Mouse (Mus musculus) testis, adult 2 months (tissue): ENCODE results near the gene Hrct1. TPM values are rescaled to one million over a fixed set of nuclear protein-coding genes. Genes with fewer than 3 reads are reported as not detected.

Source experiments
- H3K27ac ChIP-seq: fragments of 200-500 bp; 2 replicates; pipeline ENCODE4 v1.5.1; 2012; ENCODE audit warnings: low read depth, low read length; ENCODE audit not compliant: control insufficient read depth, insufficient read depth
- H3K27me3 ChIP-seq: fragments of 200-500 bp; 2 replicates; pipeline ENCODE4 v1.6.1; 2012; ENCODE audit warnings: mild to moderate bottlenecking, low read length, moderate library complexity; ENCODE audit not compliant: control insufficient read depth, insufficient read depth
- H3K36me3 ChIP-seq: fragments of 200-500 bp; 2 replicates; pipeline ENCODE4 v1.6.1; 2012; ENCODE audit warnings: mild to moderate bottlenecking, low read length; ENCODE audit not compliant: control insufficient read depth, insufficient read depth
- H3K4me1 ChIP-seq: fragments of 200-500 bp; 2 replicates; pipeline ENCODE4 v1.6.1; 2012; ENCODE audit warnings: low read length; ENCODE audit not compliant: control insufficient read depth, insufficient read depth
- H3K4me3 ChIP-seq: fragments of 200-500 bp; 2 replicates; pipeline ENCODE4 v1.5.1; 2012; ENCODE audit warnings: low read depth, mild to moderate bottlenecking, low read length, moderate library complexity, mixed read lengths; ENCODE audit not compliant: control insufficient read depth
- CTCF ChIP-seq: fragments of 200-500 bp; IDR thresholded peaks from 2 replicates; pipeline ENCODE4 v1.5.1; 2012; ENCODE audit warnings: low read depth, mild to moderate bottlenecking, inconsistent platforms, low read length, moderate library complexity; ENCODE audit not compliant: control insufficient read depth, insufficient read depth, insufficient replicate concordance
- POLR2A ChIP-seq: fragments of 200-500 bp; IDR thresholded peaks from 2 replicates; pipeline ENCODE4 v1.6.1; 2012; ENCODE audit warnings: low read depth, mild to moderate bottlenecking, inconsistent platforms, low read length, moderate library complexity; ENCODE audit not compliant: control insufficient read depth
- polyA plus RNA-seq: library from polyadenylated mRNA; depleted of rRNA; stranded (reverse); fragments of >200 nt; gene quantifications from 2 replicates; pipeline ENCODE4 v1.2.3, GENCODE M21; 2012; rRNA removed

Gene Hrct1
- 0.62 and 0.73 TPM in 2 replicates for polyA plus RNA-seq

GRCm38 (mm10) chr4:43726995-43727394 lies at the start of gene Hrct1:
Hrct1 (plus strand) TSS chr4:43727188.
- peak within 1 kb of the TSS; percentile 84 for H3K27ac ChIP-seq
- H3K36me3 ChIP-seq = no peaks in the 10 kb centered on the region
- peaks cover 23% of the 10 kb centered on the region for H3K4me1 ChIP-seq
- no peaks in the 10 kb centered on the region for H3K27me3 ChIP-seq
- no peak within 1 kb of the TSS for H3K4me3 ChIP-seq
- no peak for TF ChIP-seq POLR2A
- no peak for TF ChIP-seq CTCF

DNA sequence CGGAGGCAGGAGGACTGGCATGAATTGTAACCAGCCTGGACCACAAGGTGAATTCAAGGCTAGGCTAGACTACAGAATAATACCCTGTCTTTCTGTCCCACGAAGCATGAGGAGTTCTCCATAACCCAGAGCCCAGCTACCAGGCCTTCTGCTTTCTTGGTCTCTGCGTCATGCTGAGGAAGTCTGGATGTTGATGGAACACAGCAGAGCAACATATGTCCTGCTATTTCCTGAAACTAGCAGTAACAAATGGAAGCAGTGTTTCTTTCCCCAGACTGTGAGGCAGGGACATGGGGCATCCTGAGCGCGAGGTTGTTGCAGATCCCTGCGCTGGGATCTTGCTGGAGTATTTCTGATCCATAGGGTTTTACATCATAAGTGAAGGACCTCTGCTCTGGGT lies 48.4 kb upstream of the Hrct1 start:
- no peaks in the 10 kb centered on the region for H3K27me3 ChIP-seq
- no peak overlapping the region for H3K27ac ChIP-seq
- TF ChIP-seq POLR2A (no peak), CTCF (no peak)
- no peaks in the 10 kb centered on the region; the same call in none of the 2 replicates for H3K36me3 ChIP-seq
- no peak overlapping the region for H3K4me3 ChIP-seq
- H3K4me1 ChIP-seq = no peaks in the 10 kb centered on the region

DNA sequence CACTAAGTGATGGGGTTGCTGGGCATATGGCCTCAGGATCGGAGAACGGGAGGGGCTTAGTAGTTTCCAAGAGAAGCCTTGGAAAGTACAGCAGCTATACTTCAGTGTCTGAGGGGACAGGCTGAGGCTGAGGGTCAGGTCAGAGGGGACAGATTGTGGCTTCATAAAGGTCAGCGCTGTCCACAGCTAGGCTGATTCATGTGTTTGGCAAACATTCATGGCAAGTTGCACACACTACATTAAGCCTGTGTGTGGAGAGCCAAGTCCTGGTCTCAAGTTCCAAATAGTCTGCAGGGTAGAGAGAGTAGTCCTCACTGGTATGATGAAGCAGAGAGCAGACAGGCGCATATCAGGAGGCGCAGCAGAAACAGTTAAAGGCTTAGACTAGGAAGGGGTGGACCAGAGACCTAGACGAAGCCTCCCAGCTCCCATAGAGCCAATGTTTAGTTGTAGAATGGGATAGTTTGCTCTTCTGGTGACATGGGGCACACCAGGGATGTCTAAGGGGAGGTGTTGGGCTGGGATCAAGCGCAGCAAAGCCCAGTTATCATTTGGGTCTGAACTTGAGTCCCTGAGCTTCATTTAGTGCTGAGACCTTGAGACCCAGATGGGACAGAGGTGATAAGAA lies 47.5 kb upstream of the Hrct1 start:
- no peaks in the 10 kb centered on the region for H3K4me1 ChIP-seq
- H3K27me3 ChIP-seq = no peaks in the 10 kb centered on the region
- H3K4me3 ChIP-seq = no peak overlapping the region
- TF ChIP-seq CTCF = no peak
- no peak for TF ChIP-seq POLR2A
- no peaks in the 10 kb centered on the region; the same call in 1 of the 2 replicates for H3K36me3 ChIP-seq
- H3K27ac ChIP-seq = no peak overlapping the region

- TF ChIP-seq POLR2A (no peak), CTCF (no peak)
- Histone ChIP-seq H3K4me1 (no peaks in the 10 kb centered on the region), H3K36me3 (peaks cover 2% of the 10 kb centered on the region; the same call in 1 of the 2 replicates), H3K4me3 (no peak overlapping the region), H3K27ac (no peak overlapping the region), H3K27me3 (no peaks in the 10 kb centered on the region)
These were observed 37.0 kb upstream of the Hrct1 start for GRCm38 (mm10) chr4:43690021-43690420.

GRCm38 (mm10) chr4:43691026-43691425 lies 36.0 kb upstream of the Hrct1 start:
- H3K4me3 ChIP-seq = no peak overlapping the region
- no peak overlapping the region for H3K27ac ChIP-seq
- TF ChIP-seq CTCF (no peak), POLR2A (no peak)
- H3K4me1 ChIP-seq = no peaks in the 10 kb centered on the region
- H3K36me3 ChIP-seq = no peaks in the 10 kb centered on the region; the same call in 1 of the 2 replicates
- H3K27me3 ChIP-seq = no peaks in the 10 kb centered on the region

DNA sequence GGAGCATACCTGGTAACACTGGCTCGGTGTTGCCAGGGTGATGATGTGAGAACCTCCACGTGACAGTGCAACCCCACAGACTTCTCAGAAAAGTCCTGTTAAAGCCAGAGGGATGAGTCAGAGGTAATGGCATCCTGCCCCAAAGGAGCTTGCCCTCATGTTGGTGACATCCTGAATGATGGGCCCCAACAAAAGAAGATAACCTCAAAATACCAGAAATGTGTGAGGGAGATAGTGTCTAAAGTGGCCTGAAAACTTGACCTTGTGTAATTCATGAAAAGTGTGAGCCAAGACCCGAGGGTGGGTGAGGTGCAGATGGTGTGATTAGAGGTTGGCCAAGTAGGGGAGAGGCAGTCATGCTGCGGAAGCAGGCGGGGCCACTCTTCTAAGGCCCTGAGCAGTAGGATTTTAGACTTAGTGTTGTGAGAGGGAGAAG lies 33.2 kb upstream of the Hrct1 start:
- Histone ChIP-seq H3K27ac (no peak overlapping the region), H3K4me1 (no peaks in the 10 kb centered on the region), H3K4me3 (no peak overlapping the region), H3K27me3 (no peaks in the 10 kb centered on the region), H3K36me3 (no peaks in the 10 kb centered on the region; the same call in 1 of the 2 replicates)
- no peak for TF ChIP-seq POLR2A
- no peak for TF ChIP-seq CTCF

- TF ChIP-seq CTCF (no peak), POLR2A (no peak)
- H3K4me1 ChIP-seq = no peaks in the 10 kb centered on the region
- no peaks in the 10 kb centered on the region for H3K27me3 ChIP-seq
- H3K36me3 ChIP-seq = no peaks in the 10 kb centered on the region; the same call in 1 of the 2 replicates
- no peak overlapping the region for H3K4me3 ChIP-seq
- no peak overlapping the region for H3K27ac ChIP-seq
These were observed 32.3 kb upstream of the Hrct1 start for GRCm38 (mm10) chr4:43694439-43695248.
